Mouse (Mus musculus) ES-E14 (cell line): ENCODE measurements around the gene Ldlrad2. TPM values are rescaled to one million over a fixed set of nuclear protein-coding genes. Genes with fewer than 3 reads are reported as not detected.

Source experiments
- DNase-seq: peaks from one replicate; pipeline ENCODE4 v3.0.0-alpha.2; 2013; ENCODE audit warnings: low read depth, low spot score
- H3K27ac ChIP-seq: 2 replicates; pipeline ENCODE4 v1.5.1; 2012; ENCODE audit warnings: low read depth, mild to moderate bottlenecking, low read length, moderate library complexity, mixed read lengths; ENCODE audit not compliant: poor library complexity, insufficient read depth, severe bottlenecking
- H3K36me3 ChIP-seq: 2 replicates; pipeline ENCODE4 v1.6.1; 2012; ENCODE audit warnings: mild to moderate bottlenecking, low read length, moderate library complexity, mixed read lengths; ENCODE audit not compliant: control insufficient read depth, poor library complexity, insufficient read depth, severe bottlenecking
- H3K4me1 ChIP-seq, 2 experiments: fragments of 150-350 bp in 1 of 2; sonication (generic) in 1 of 2; 2 replicates each; pipeline ENCODE4 v1.6.1; 2012; ENCODE audit warnings: low read length in 2 of 2, mild to moderate bottlenecking in 1 of 2, mixed read lengths in 1 of 2; ENCODE audit not compliant: control insufficient read depth in 2 of 2, insufficient read depth in 2 of 2, poor library complexity in 1 of 2
- H3K4me3 ChIP-seq, 2 experiments: fragments of 150-350 bp in 1 of 2; sonication (generic) in 1 of 2; 2 replicates each; pipeline ENCODE4 v1.5.1; 2012; ENCODE audit warnings: low read length in 2 of 2, low read depth in 1 of 2, mild to moderate bottlenecking in 1 of 2, mixed read lengths in 1 of 2; ENCODE audit not compliant: insufficient read depth in 1 of 2, poor library complexity in 1 of 2, severe bottlenecking in 1 of 2
- H3K9ac ChIP-seq: 2 replicates; pipeline ENCODE4 v1.6.1; 2012; ENCODE audit warnings: low read depth, mild to moderate bottlenecking, low read length, mixed read lengths; ENCODE audit not compliant: poor library complexity, insufficient read depth, severe bottlenecking
- H3K9me3 ChIP-seq: fragments of 150-350 bp; sonication (generic); 2 replicates; pipeline ENCODE4 v1.6.1; 2012; ENCODE audit warnings: low read depth, mild to moderate bottlenecking, low read length; ENCODE audit not compliant: control insufficient read depth, insufficient read depth
- CHD2 ChIP-seq: IDR thresholded peaks from 2 replicates; pipeline ENCODE4 v1.6.1; 2014; ENCODE audit warnings: mild to moderate bottlenecking, low read depth, low read length, inconsistent platforms
- HCFC1 ChIP-seq: IDR thresholded peaks from 2 replicates; pipeline ENCODE4 v1.6.1; 2012; ENCODE audit warnings: low read length, inconsistent platforms, borderline replicate concordance; ENCODE audit not compliant: insufficient read depth
- MAFK ChIP-seq: IDR thresholded peaks from 2 replicates; pipeline ENCODE4 v1.6.1; 2014; ENCODE audit warnings: mild to moderate bottlenecking, low read depth, low read length, inconsistent platforms; ENCODE audit not compliant: insufficient read depth
- ZC3H11A ChIP-seq: IDR thresholded peaks from 2 replicates; pipeline ENCODE4 v1.6.1; 2012; ENCODE audit warnings: low read depth, mild to moderate bottlenecking, inconsistent platforms, low read length, borderline replicate concordance
- ZNF384 ChIP-seq: IDR thresholded peaks from 2 replicates; pipeline ENCODE4 v1.6.1; 2012; ENCODE audit warnings: low read depth, low read length, inconsistent platforms
- in situ Hi-C, 2 experiments: fragments of 600-800 bp; cut with MboI; formaldehyde crosslinking; loops; one replicate each; pipeline ENCODE4 v1.15.1; 2025; ENCODE audit warnings: low sequenced_read_pairs in 2 of 2, inconsistent platforms in 1 of 2; ENCODE audit not compliant: unreplicated experiment in 2 of 2
- total RNA-seq: library from RNA; depleted of rRNA; stranded (reverse); fragments of 300-350 nt; gene quantifications from 2 replicates; pipeline ENCODE4 v1.2.3, GENCODE M21; 2012

Gene Ldlrad2
- total RNA-seq, 1 experiment: not detected

DNA sequence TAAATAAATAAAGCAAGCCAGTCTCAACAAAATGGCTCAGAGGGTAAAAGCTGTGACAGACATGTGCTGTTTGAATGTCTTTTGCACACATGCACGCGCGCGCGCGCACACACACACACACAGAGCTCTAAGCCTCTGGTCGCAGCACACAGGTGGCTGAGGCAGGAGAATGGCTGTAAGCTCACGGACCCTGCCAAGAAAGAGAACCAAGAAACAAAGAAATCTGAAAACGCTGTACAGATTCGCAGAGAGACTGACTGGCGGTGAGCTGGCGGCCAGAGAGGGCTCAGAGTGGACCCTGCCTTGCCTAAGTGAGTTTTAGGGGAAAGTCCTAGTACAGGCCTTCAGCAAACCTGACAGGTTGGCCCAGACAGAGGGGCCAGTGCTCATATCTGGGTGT, 3.1 kb upstream of the Ldlrad2 start:
- H3K27ac ChIP-seq: no peak overlapping the region
- H3K9ac ChIP-seq: peak overlapping the region; percentile 19; the same call in 1 of the 2 replicates
- no peaks in the 10 kb centered on the region for H3K9me3 ChIP-seq
- H3K36me3 ChIP-seq: 0 out of 2 replicates have a peak, but pooled peaks cover 3% of the 10 kb centered on the region
- no peak for DNase-seq
- peak overlapping the region in 1 of 2 experiments; percentile 49; a peak in 3 of 4 replicates for H3K4me3 ChIP-seq
- no peak for TF ChIP-seq MAFK
- TF ChIP-seq HCFC1: no peak
- TF ChIP-seq CHD2: no peak
- no peak for TF ChIP-seq ZNF384
- TF ChIP-seq ZC3H11A: no peak
- H3K4me1 ChIP-seq: peaks cover 0 to 5% of the 10 kb centered on the region in 2 experiments; a peak in 1 of 4 replicates
- in situ Hi-C loops: no loop called here

DNA sequence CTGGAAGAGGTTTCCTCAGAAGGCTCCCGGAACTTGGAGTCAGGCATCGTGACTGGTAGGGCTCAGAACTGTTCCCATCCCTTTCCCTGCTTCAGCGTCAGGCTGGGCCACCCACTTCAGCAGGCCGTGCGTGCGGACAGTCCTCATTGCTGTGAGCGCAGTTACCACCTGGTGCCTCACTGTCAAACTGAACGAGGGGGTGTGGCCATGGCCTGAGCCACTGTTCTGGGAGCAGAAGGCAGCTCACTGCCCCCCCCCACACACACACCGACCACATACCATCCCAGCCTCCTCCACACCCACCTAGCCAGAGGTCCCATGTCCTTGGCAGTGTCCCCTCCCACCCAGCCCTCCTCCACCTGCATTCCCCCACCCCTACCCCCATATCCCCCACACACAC, 4.5 kb downstream of the Ldlrad2 start:
- Histone ChIP-seq H3K9ac (no peak overlapping the region), H3K9me3 (no peaks in the 10 kb centered on the region), H3K4me1 (peaks cover 0 to 3% of the 10 kb centered on the region in 2 experiments; a peak in 1 of 4 replicates), H3K4me3 (no peak overlapping the region), H3K36me3 (peaks cover 45% of the 10 kb centered on the region), H3K27ac (no peak overlapping the region)
- in situ Hi-C loops: no loop called here
- no peak for DNase-seq
- no peak for TF ChIP-seq MAFK
- no peak for TF ChIP-seq CHD2
- no peak for TF ChIP-seq HCFC1
- no peak for TF ChIP-seq ZNF384
- no peak for TF ChIP-seq ZC3H11A

DNA sequence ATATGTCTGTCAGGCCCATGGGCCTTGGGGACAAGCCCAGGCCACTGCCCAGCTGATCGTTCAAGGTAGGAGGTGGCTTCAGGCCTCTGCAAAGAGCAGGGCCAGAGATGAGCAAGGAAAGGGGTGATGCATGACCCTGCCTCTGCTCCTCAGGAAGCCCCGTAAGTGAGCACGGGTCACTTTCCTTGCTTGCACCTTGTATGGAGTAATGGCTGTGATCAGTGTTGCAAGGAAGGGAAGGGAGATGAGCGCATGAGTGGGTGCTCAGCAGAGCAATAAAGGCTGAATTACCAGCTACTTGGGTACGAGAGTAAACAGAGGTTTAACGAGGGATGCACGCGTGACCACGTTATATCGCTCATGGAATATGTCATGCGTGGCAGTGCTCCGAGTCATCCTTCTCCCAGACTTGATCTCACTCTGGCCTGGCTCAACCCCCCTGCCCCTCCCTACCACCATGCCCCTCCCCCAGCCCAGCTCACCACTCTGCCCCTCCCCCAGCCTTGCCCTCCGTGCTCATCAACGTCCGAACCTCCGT, 17.6 kb downstream of the Ldlrad2 start:
- no peak for DNase-seq
- Histone ChIP-seq H3K27ac (no peak overlapping the region), H3K9ac (no peak overlapping the region), H3K36me3 (peaks cover 83% of the 10 kb centered on the region), H3K9me3 (no peaks in the 10 kb centered on the region), H3K4me1 (0 out of 4 replicates have a peak, but pooled peaks cover 0 to 4% of the 10 kb centered on the region in 2 experiments), H3K4me3 (no peak overlapping the region)
- TF ChIP-seq HCFC1: no peak
- no peak for TF ChIP-seq MAFK
- TF ChIP-seq ZC3H11A: no peak
- no peak for TF ChIP-seq ZNF384
- no peak for TF ChIP-seq CHD2
- in situ Hi-C loops: no loop called here

DNA sequence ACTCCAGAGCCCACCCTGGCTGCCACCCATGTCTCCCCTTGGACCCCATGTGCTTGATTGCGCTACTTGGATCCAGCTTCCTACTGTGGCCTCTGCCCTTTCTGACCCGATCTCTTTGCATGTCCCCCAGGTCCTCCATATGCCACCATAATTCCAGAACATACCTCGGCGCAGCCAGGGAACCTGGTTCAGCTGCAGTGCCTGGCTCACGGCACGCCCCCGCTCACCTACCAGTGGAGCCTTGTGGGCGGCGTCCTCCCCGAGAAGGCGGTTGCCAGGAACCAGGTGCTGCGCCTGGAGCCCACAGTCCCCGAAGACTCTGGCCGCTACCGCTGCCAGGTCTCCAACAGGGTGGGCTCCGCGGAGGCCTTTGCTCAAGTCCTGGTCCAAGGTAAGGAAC, 20.9 kb downstream of the Ldlrad2 start:
- H3K36me3 ChIP-seq: peaks cover 87% of the 10 kb centered on the region
- H3K27ac ChIP-seq: no peak overlapping the region
- TF ChIP-seq ZC3H11A: no peak
- no peak for TF ChIP-seq CHD2
- no peak for TF ChIP-seq MAFK
- TF ChIP-seq HCFC1: no peak
- no peak for TF ChIP-seq ZNF384
- in situ Hi-C loops: no loop called here
- DNase-seq: no peak
- 0 out of 4 replicates have a peak, but pooled peaks cover 0 to 4% of the 10 kb centered on the region in 2 experiments for H3K4me1 ChIP-seq
- no peak overlapping the region for H3K9ac ChIP-seq
- no peak overlapping the region for H3K4me3 ChIP-seq
- H3K9me3 ChIP-seq: no peaks in the 10 kb centered on the region

DNA sequence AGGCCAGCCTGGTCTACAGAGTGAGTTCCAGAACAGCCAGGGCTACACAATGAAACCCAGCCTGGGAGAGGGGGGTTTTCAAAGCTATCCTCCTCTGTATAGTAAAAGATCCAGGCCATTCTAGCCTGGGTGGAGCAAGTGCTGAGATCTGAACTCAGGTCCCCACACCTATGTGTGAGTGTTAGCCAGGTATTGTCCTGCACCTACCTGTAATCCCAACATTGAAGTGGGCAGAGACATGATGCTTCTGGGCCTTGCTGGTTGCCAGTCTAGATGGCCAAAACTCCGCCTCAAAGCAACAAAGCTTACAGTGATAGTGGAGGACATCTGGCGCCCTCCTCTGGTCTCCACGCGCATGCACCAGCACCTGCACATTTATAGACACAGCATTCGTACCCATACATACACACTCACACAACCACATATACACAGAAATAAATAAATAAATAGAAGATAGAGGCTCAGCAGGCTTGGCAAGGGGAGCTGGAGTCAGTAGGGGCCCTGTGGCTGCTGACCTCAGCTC, 28.3 kb downstream of the Ldlrad2 start:
- DNase-seq: peak; percentile 47
- TF ChIP-seq CHD2 (no peak), ZC3H11A (0 out of 2 replicates have a peak, but pooled peaks have one; percentile 25), HCFC1 (no peak), ZNF384 (no peak), MAFK (no peak)
- no peak overlapping the region for H3K27ac ChIP-seq
- no peak overlapping the region for H3K9ac ChIP-seq
- H3K36me3 ChIP-seq: peaks cover 93% of the 10 kb centered on the region
- no peaks in the 10 kb centered on the region for H3K4me1 ChIP-seq
- H3K9me3 ChIP-seq: no peaks in the 10 kb centered on the region
- no peak overlapping the region for H3K4me3 ChIP-seq
- in situ Hi-C loops: no loop called here
